Comparison of ENCODE assay signal across 22 mouse cellular contexts in the genomic region with DNA sequence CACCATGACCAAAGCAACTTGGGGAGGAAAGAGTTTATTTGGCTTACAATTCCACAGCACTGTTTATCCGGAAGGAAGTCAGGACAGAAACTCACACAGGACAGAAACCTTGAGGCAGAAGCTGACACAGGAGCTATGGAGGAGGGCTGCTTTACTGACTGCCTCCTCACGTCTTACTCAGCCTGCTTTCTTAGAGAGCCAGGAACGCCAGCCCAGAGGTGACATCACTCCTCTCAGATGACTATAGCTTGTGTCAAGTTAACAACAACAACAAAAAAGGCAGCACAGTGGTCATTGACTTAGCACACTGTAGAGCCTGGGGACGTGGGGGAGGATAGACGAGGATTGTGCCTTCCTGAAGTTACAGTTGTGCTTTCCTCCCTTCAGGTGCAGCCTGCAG. TPM values are rescaled to one million over a fixed set of nuclear protein-coding genes. Genes with fewer than 3 reads are reported as not detected.
A peak's percentile ranks its signal among the peaks of the same experiment; 100 is the strongest.
DNase-seq lines count a peak whose midpoint lies in the region; ATAC-seq and TF ChIP-seq lines count a peak whose summit lies in the region.
"Had no signal": no experiment of that assay in that cellular context is flagged by ENCODE, and none has a peak within 500 bp of the region (broad histone marks: within the 10 kb centered on the region; RNA-seq: fewer than 3 reads in every experiment).

No protein-coding gene starts in this region.

- H3K4me1 ChIP-seq in embryonic facial prominence, embryonic 13.5 days = 0 out of 2 replicates have a peak, but pooled peaks cover 5% of the 10 kb centered on the region
- H3K4me1 ChIP-seq in embryonic facial prominence, embryonic 10.5 days = no peaks in the 10 kb centered on the region
- H3K4me1 ChIP-seq in kidney, postnatal 0 days (replicated peaks; ENCODE audit: insufficient read depth, low read length) = no peaks in the 10 kb centered on the region; the same call in 1 of the 2 replicates
- H3K4me1 ChIP-seq in embryonic facial prominence, embryonic 15.5 days = no peaks in the 10 kb centered on the region
- H3K4me1 ChIP-seq in forebrain, embryonic 16.5 days (replicated peaks; ENCODE audit: control insufficient read depth, insufficient read depth, low read length) = no peaks in the 10 kb centered on the region
- H3K4me1 ChIP-seq: hindbrain, embryonic 12.5 days; limb, embryonic 10.5 days; midbrain, embryonic 12.5 days had no signal

- TF ChIP-seq CTCF in kidney, postnatal 0 days (IDR thresholded peaks at IDR 0.05; ENCODE audit: low read depth) = no peak

- H3K36me3 ChIP-seq in embryonic facial prominence, embryonic 13.5 days = no peaks in the 10 kb centered on the region
- no peaks in the 10 kb centered on the region for H3K36me3 ChIP-seq in embryonic facial prominence, embryonic 10.5 days (replicated peaks)
- no peaks in the 10 kb centered on the region for H3K36me3 ChIP-seq in kidney, postnatal 0 days (ENCODE audit: insufficient read depth, low read length)
- H3K36me3 ChIP-seq in embryonic facial prominence, embryonic 15.5 days = no peaks in the 10 kb centered on the region
- H3K36me3 ChIP-seq in forebrain, embryonic 16.5 days (ENCODE audit: control insufficient read depth, insufficient read depth) = no peaks in the 10 kb centered on the region
- H3K36me3 ChIP-seq: hindbrain, embryonic 12.5 days; kidney, embryonic 15.5 days; limb, embryonic 10.5 days; midbrain, embryonic 12.5 days had no signal

- no peak overlapping the region for H3K27ac ChIP-seq in embryonic facial prominence, embryonic 13.5 days
- no peak overlapping the region for H3K27ac ChIP-seq in embryonic facial prominence, embryonic 10.5 days (replicated peaks)
- no peak overlapping the region for H3K27ac ChIP-seq in kidney, postnatal 0 days
- H3K27ac ChIP-seq in embryonic facial prominence, embryonic 15.5 days (replicated peaks) = 0 out of 2 replicates have a peak overlapping the region, but pooled peaks have one; percentile 5
- no peak overlapping the region for H3K27ac ChIP-seq in forebrain, embryonic 16.5 days (ENCODE audit: low read length)
- H3K27ac ChIP-seq: hindbrain, embryonic 12.5 days; kidney, embryonic 15.5 days; limb, embryonic 10.5 days; macrophage; midbrain, embryonic 12.5 days had no signal

- no peaks in the 10 kb centered on the region for H3K27me3 ChIP-seq in embryonic facial prominence, embryonic 13.5 days
- H3K27me3 ChIP-seq in embryonic facial prominence, embryonic 10.5 days (replicated peaks; ENCODE audit: low read depth, poor library complexity, severe bottlenecking) = no peaks in the 10 kb centered on the region
- no peaks in the 10 kb centered on the region for H3K27me3 ChIP-seq in kidney, postnatal 0 days (ENCODE audit: insufficient read depth, low read length)
- H3K27me3 ChIP-seq in embryonic facial prominence, embryonic 15.5 days = no peaks in the 10 kb centered on the region
- H3K27me3 ChIP-seq in forebrain, embryonic 16.5 days (replicated peaks; ENCODE audit: control insufficient read depth, insufficient read depth, low read length) = no peaks in the 10 kb centered on the region
- H3K27me3 ChIP-seq: CH12.LX; hindbrain, embryonic 12.5 days; kidney, embryonic 15.5 days; midbrain, embryonic 12.5 days had no signal

- 44% methylated on average over 5 of the region's 5 CpGs for WGBS in embryonic facial prominence, embryonic 13.5 days
- WGBS in embryonic facial prominence, embryonic 10.5 days = 62% methylated on average over 5 of the region's 5 CpGs
- 15% methylated on average over 5 of the region's 5 CpGs for WGBS in kidney, postnatal 0 days
- WGBS in embryonic facial prominence, embryonic 15.5 days = 45% methylated on average over 5 of the region's 5 CpGs
- WGBS in forebrain, embryonic 16.5 days = 54% methylated on average over 5 of the region's 5 CpGs

- H3K4me3 ChIP-seq in embryonic facial prominence, embryonic 13.5 days = no peak overlapping the region
- H3K4me3 ChIP-seq in embryonic facial prominence, embryonic 10.5 days = no peak overlapping the region
- no peak overlapping the region for H3K4me3 ChIP-seq in kidney, postnatal 0 days (replicated peaks; ENCODE audit: low read depth, low read length)
- no peak overlapping the region for H3K4me3 ChIP-seq in embryonic facial prominence, embryonic 15.5 days (replicated peaks)
- H3K4me3 ChIP-seq in forebrain, embryonic 16.5 days (replicated peaks; ENCODE audit: low read length) = no peak overlapping the region
- H3K4me3 ChIP-seq: hindbrain, embryonic 12.5 days; kidney, embryonic 15.5 days; limb, embryonic 10.5 days; midbrain, embryonic 12.5 days had no signal

- no peak overlapping the region for H3K4me2 ChIP-seq in embryonic facial prominence, embryonic 13.5 days
- no peak overlapping the region for H3K4me2 ChIP-seq in kidney, postnatal 0 days (ENCODE audit: low read length)
- no peak overlapping the region for H3K4me2 ChIP-seq in embryonic facial prominence, embryonic 15.5 days (replicated peaks)
- no peak overlapping the region for H3K4me2 ChIP-seq in forebrain, embryonic 16.5 days (ENCODE audit: low read length)
- H3K4me2 ChIP-seq: hindbrain, embryonic 12.5 days; kidney, embryonic 15.5 days; liver, embryonic 11.5 days; midbrain, embryonic 12.5 days had no signal

- H3K9ac ChIP-seq in embryonic facial prominence, embryonic 13.5 days = 0 out of 2 replicates have a peak overlapping the region, but pooled peaks have one; percentile 40
- H3K9ac ChIP-seq in kidney, postnatal 0 days (ENCODE audit: low read depth, low read length) = no peak overlapping the region
- no peak overlapping the region for H3K9ac ChIP-seq in embryonic facial prominence, embryonic 15.5 days
- no peak overlapping the region for H3K9ac ChIP-seq in forebrain, embryonic 16.5 days (replicated peaks; ENCODE audit: low read depth, low read length)
- H3K9ac ChIP-seq: forebrain, postnatal 0 days; hindbrain, embryonic 12.5 days; kidney, embryonic 15.5 days; midbrain, embryonic 12.5 days had no signal

- DNase-seq in embryonic facial prominence, embryonic 10.5 days (ENCODE audit: low spot score) = no peak
- DNase-seq in kidney, postnatal 0 days (ENCODE audit: low spot score) = peak; percentile 24
- DNase-seq in kidney, postnatal 10 days = no peak
- peak; percentile 72 for DNase-seq in adrenal gland, adult 2 months
- no peak for DNase-seq in retina, postnatal 1 day
- DNase-seq: cerebellum, adult 11 months; cerebellum, postnatal 25 days; forebrain, postnatal 0 days; gastrocnemius, postnatal 25 days; right cerebral cortex, postnatal 4 days; thymus, postnatal 36 days had no signal

- no peak for ATAC-seq in embryonic facial prominence, embryonic 13.5 days (ENCODE audit: insufficient number of reproducible peaks, insufficient read depth, low FRiP score, low TSS enrichment, low read depth)
- no peak; the same call in 1 of the 2 replicates for ATAC-seq in kidney, postnatal 0 days (replicated peaks; ENCODE audit: low FRiP score, low read depth)
- no peak for ATAC-seq in embryonic facial prominence, embryonic 15.5 days (ENCODE audit: insufficient number of reproducible peaks, low FRiP score, low TSS enrichment, low read depth)
- ATAC-seq in forebrain, embryonic 16.5 days = no peak
- ATAC-seq: forebrain, postnatal 0 days; intestine, embryonic 16.5 days had no signal

- no peaks in the 10 kb centered on the region for H3K9me3 ChIP-seq in embryonic facial prominence, embryonic 13.5 days
- no peaks in the 10 kb centered on the region for H3K9me3 ChIP-seq in embryonic facial prominence, embryonic 10.5 days
- no peaks in the 10 kb centered on the region for H3K9me3 ChIP-seq in kidney, postnatal 0 days (replicated peaks; ENCODE audit: low read length)
- H3K9me3 ChIP-seq in embryonic facial prominence, embryonic 15.5 days (replicated peaks) = no peaks in the 10 kb centered on the region
- no peaks in the 10 kb centered on the region for H3K9me3 ChIP-seq in forebrain, embryonic 16.5 days (ENCODE audit: control insufficient read depth, low read length)
- H3K9me3 ChIP-seq: hindbrain, embryonic 12.5 days; kidney, embryonic 15.5 days; limb, embryonic 10.5 days; midbrain, embryonic 12.5 days had no signal

RNA-seq across cellular contexts. Expression of a gene that starts 14.5 kb away (rescaled TPM):
- polyA plus RNA-seq in embryonic facial prominence, embryonic 13.5 days (2015; fragmentation: Nextera tagmentation; extraction: Ambion mirVana) = 4.5 and 4.9 TPM in 2 replicates
- 3.5 and 4.3 TPM in 2 replicates for polyA plus RNA-seq in embryonic facial prominence, embryonic 10.5 days (2016; fragmentation: Nextera tagmentation; extraction: Ambion mirVana)
- 3.5 TPM in 2 replicates for polyA plus RNA-seq in kidney, postnatal 0 days (2015; fragmentation: Nextera tagmentation; extraction: Ambion mirVana)
- 10 to 100 TPM; 15.9 to 22.6 TPM for total RNA-seq in adrenal gland, adult 2 months (2021)
- 6.0 and 6.1 TPM in 2 replicates for polyA plus RNA-seq in adrenal gland, adult 2 months (2012; rRNA removed)
- 4.1 and 4.2 TPM in 2 replicates for polyA plus RNA-seq in embryonic facial prominence, embryonic 15.5 days (2015; fragmentation: Nextera tagmentation; extraction: Ambion mirVana)
- 4.0 and 4.1 TPM in 2 replicates for polyA plus RNA-seq in forebrain, embryonic 16.5 days (2015; fragmentation: Nextera tagmentation; extraction: Ambion mirVana)

RNA-seq across cellular contexts. Expression of a gene that starts 55.5 kb away (rescaled TPM):
- polyA plus RNA-seq in embryonic facial prominence, embryonic 13.5 days (2015; fragmentation: Nextera tagmentation; extraction: Ambion mirVana) = 0.13 and 0.29 TPM in 2 replicates
- polyA plus RNA-seq in embryonic facial prominence, embryonic 10.5 days (2016; fragmentation: Nextera tagmentation; extraction: Ambion mirVana) = 0.65 and 0.68 TPM in 2 replicates
- 0.29 and 0.47 TPM in 2 replicates for polyA plus RNA-seq in kidney, postnatal 0 days (2015; fragmentation: Nextera tagmentation; extraction: Ambion mirVana)
- 1 to 10 TPM; 1.1 to 1.6 TPM for total RNA-seq in adrenal gland, adult 2 months (2021)
- 0.17 and 0.22 TPM in 2 replicates for polyA plus RNA-seq in adrenal gland, adult 2 months (2012; rRNA removed)
- polyA plus RNA-seq in embryonic facial prominence, embryonic 15.5 days (2015; fragmentation: Nextera tagmentation; extraction: Ambion mirVana) = 0.29 and 0.43 TPM in 2 replicates
- 1.1 and 1.6 TPM in 2 replicates for polyA plus RNA-seq in forebrain, embryonic 16.5 days (2015; fragmentation: Nextera tagmentation; extraction: Ambion mirVana)

RNA-seq across cellular contexts. Expression of a gene that starts 55.5 kb away (rescaled TPM):
- polyA plus RNA-seq in embryonic facial prominence, embryonic 13.5 days (2015; fragmentation: Nextera tagmentation; extraction: Ambion mirVana) = 68.6 and 73.5 TPM in 2 replicates
- 53.3 and 53.6 TPM in 2 replicates for polyA plus RNA-seq in embryonic facial prominence, embryonic 10.5 days (2016; fragmentation: Nextera tagmentation; extraction: Ambion mirVana)
- 68.8 and 72.2 TPM in 2 replicates for polyA plus RNA-seq in kidney, postnatal 0 days (2015; fragmentation: Nextera tagmentation; extraction: Ambion mirVana)
- 100 to 1,000 TPM; 295 to 331 TPM for total RNA-seq in adrenal gland, adult 2 months (2021)
- polyA plus RNA-seq in adrenal gland, adult 2 months (2012; rRNA removed) = 109 and 125 TPM in 2 replicates
- polyA plus RNA-seq in embryonic facial prominence, embryonic 15.5 days (2015; fragmentation: Nextera tagmentation; extraction: Ambion mirVana) = 69.3 and 70.3 TPM in 2 replicates
- 78.6 and 78.8 TPM in 2 replicates for polyA plus RNA-seq in forebrain, embryonic 16.5 days (2015; fragmentation: Nextera tagmentation; extraction: Ambion mirVana)

Comparison
In these comparisons a context has a peak if more than half of its experiments do, and no peak if none do; other contexts are left out.
1. DNase-seq: peak in kidney, postnatal 0 days (single experiment) and adrenal gland, adult 2 months (single experiment); none in embryonic facial prominence, embryonic 10.5 days (single experiment), kidney, postnatal 10 days (single experiment) and retina, postnatal 1 day (single experiment).